Mouse (Mus musculus) limb, embryonic 12.5 days (tissue): ENCODE data around the gene Llph. TPM values are rescaled to one million over a fixed set of nuclear protein-coding genes. Genes with fewer than 3 reads are reported as not detected.

Experiments
- ATAC-seq: fragments of 200-750 bp; cut with Nextera tagmentation; 2 replicates; pipeline ENCODE4 v1.8.0; 2017; ENCODE audit warnings: low read depth, moderate TSS enrichment; ENCODE audit not compliant: insufficient number of reproducible peaks, insufficient read depth, low FRiP score, low TSS enrichment
- H3K27ac ChIP-seq: fragments of 300-500 bp; sonication (generic); 2 replicates; pipeline ENCODE4 v1.5.1; 2016; ENCODE audit warnings: mild to moderate bottlenecking, moderate library complexity
- H3K27me3 ChIP-seq: fragments of 300-500 bp; sonication (generic); 2 replicates; pipeline ENCODE4 v1.6.1; 2016; ENCODE audit warnings: mild to moderate bottlenecking, moderate library complexity
- H3K36me3 ChIP-seq: fragments of 300-500 bp; sonication (generic); 2 replicates; pipeline ENCODE4 v1.6.1; 2016; ENCODE audit warnings: mild to moderate bottlenecking, moderate library complexity
- H3K4me1 ChIP-seq: fragments of 300-500 bp; sonication (generic); replicated peaks from 2 replicates; pipeline ENCODE4 v1.6.1; 2016
- H3K4me2 ChIP-seq: fragments of 300-500 bp; sonication (generic); 2 replicates; pipeline ENCODE4 v1.6.1; 2016; ENCODE audit warnings: mild to moderate bottlenecking, moderate library complexity
- H3K4me3 ChIP-seq: fragments of 300-500 bp; sonication (generic); replicated peaks from 2 replicates; pipeline ENCODE4 v1.5.1; 2016; ENCODE audit warnings: mild to moderate bottlenecking
- H3K9ac ChIP-seq: fragments of 300-500 bp; sonication (generic); replicated peaks from 2 replicates; pipeline ENCODE4 v1.6.1; 2016; ENCODE audit warnings: mild to moderate bottlenecking, moderate library complexity
- H3K9me3 ChIP-seq: fragments of 300-500 bp; sonication (generic); 2 replicates; pipeline ENCODE4 v1.6.1; 2016; ENCODE audit warnings: mild to moderate bottlenecking, moderate library complexity
- WGBS: fragments of 180-500 bp; shearing (Covaris S2); methylation state at CpG from one replicate; pipeline ENCODE4 v1.1.7; 2016; 5-methylcytosine and 5-hydroxymethylcytosine counted together
- polyA plus RNA-seq: library from polyadenylated mRNA; unstranded; fragments of >200 nt; fragmentation: Nextera tagmentation; extraction: Ambion mirVana; gene quantifications from 2 replicates; pipeline ENCODE4 v1.2.1, GENCODE M21; 2016

Gene Llph
- polyA plus RNA-seq, 1 experiment from 2014 or later, result 47.7 TPM

- H3K4me3 ChIP-seq, result no peak overlapping the region
- H3K27ac ChIP-seq, result no peak overlapping the region
- no peak overlapping the region for H3K9ac ChIP-seq
- H3K36me3 ChIP-seq, result no peaks in the 10 kb centered on the region
- WGBS, result 88% methylated on average over 5 of the region's 5 CpGs
- H3K27me3 ChIP-seq, result no peaks in the 10 kb centered on the region
- no peak for ATAC-seq
- peaks cover 38% of the 10 kb centered on the region for H3K4me1 ChIP-seq
- H3K9me3 ChIP-seq, result no peaks in the 10 kb centered on the region
- no peak overlapping the region for H3K4me2 ChIP-seq
Measured at GRCm38 (mm10) chr10:120281700-120282099, 54.8 kb downstream of the Llph start.

Other genes with a start within 250 kb of the Llph start
- 7.2 and 7.3 TPM in 2 replicates for gene Helb, start 114.1 kb upstream of the Llph start, polyA plus RNA-seq
- 66.5 and 78.7 TPM in 2 replicates for gene Tmbim4, start 25.5 kb upstream of the Llph start, polyA plus RNA-seq
- gene Irak3, start 24.9 kb upstream of the Llph start, polyA plus RNA-seq, result 0.81 and 1.0 TPM in 2 replicates
- gene Hmga2, start 249.4 kb downstream of the Llph start, polyA plus RNA-seq, result 128 and 132 TPM in 2 replicates